Mouse (Mus musculus): ENCODE measurements around the gene Lrrc8c. TPM values are rescaled to one million over a fixed set of nuclear protein-coding genes. Genes with fewer than 3 reads are reported as not detected.

Gene Lrrc8c
- polyA plus RNA-seq, 1 experiment = 9.2 TPM

DNA sequence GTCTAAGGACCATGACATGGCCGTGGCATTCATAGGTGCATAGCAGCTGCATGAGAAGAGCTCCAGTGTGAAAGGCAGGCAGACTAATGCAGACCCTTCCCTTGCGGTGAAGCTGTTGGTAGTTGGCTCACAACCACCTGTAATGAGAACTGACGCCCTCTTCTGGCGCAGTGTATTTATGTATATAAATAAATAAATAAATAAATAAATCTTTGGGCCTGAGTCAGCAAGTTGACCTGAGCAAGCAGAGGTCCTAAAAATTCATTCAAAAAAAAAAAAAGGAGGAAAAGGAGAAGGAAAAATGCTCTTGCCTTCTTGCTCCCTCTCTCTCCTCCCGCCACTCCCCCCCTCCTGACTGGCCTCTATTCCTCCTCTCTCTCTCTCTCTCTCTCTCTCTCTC lies 81.8 kb downstream of the Lrrc8c start:
- WGBS = 79% methylated on average over 4 of the region's 5 CpGs
- H3K4me3 ChIP-seq (replicated peaks; ENCODE audit: control insufficient read depth, low read depth, low read length) = no peak overlapping the region
- TF ChIP-seq CTCF (IDR thresholded peaks at IDR 0.05; ENCODE audit: control insufficient read depth, insufficient read depth, low read length) = no peak
- no peak for TF ChIP-seq POLR2A (IDR thresholded peaks at IDR 0.05; ENCODE audit: borderline replicate concordance, control insufficient read depth, low read depth, low read length)
- H3K4me1 ChIP-seq (ENCODE audit: control insufficient read depth, insufficient read depth, low read length) = no peaks in the 10 kb centered on the region; the same call in 1 of the 2 replicates
- no peak overlapping the region for H3K27ac ChIP-seq (ENCODE audit: control insufficient read depth, insufficient read depth, low read depth, low read length, poor library complexity)

DNA sequence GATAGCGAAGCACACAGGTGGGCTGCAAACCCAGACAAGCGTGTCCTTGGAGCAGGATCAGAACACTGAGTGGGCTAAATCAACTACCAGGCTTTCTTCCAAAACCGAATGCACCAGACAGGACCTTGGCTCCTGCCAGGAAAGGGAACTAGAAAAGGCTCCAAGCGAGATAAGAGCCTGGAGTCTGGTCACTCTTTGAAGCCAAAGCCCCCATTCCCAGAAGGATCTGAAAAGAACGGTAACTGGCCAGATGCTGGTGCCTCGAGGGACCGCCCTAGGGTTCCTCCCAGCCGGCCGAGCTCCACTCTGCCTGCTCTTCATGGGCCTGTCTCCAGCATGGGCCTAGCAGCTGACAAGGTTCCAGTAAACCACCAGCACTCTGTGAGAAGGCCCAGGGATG lies 83.4 kb downstream of the Lrrc8c start:
- no peak for TF ChIP-seq POLR2A (IDR thresholded peaks at IDR 0.05; ENCODE audit: borderline replicate concordance, control insufficient read depth, low read depth, low read length)
- TF ChIP-seq CTCF (IDR thresholded peaks at IDR 0.05; ENCODE audit: control insufficient read depth, insufficient read depth, low read length) = no peak
- H3K4me3 ChIP-seq (replicated peaks; ENCODE audit: control insufficient read depth, low read depth, low read length) = no peak overlapping the region
- H3K4me1 ChIP-seq (ENCODE audit: control insufficient read depth, insufficient read depth, low read length) = no peaks in the 10 kb centered on the region; the same call in 1 of the 2 replicates
- no peak overlapping the region for H3K27ac ChIP-seq (ENCODE audit: control insufficient read depth, insufficient read depth, low read depth, low read length, poor library complexity)
- WGBS = 89% methylated on average over 9 of the region's 9 CpGs

DNA sequence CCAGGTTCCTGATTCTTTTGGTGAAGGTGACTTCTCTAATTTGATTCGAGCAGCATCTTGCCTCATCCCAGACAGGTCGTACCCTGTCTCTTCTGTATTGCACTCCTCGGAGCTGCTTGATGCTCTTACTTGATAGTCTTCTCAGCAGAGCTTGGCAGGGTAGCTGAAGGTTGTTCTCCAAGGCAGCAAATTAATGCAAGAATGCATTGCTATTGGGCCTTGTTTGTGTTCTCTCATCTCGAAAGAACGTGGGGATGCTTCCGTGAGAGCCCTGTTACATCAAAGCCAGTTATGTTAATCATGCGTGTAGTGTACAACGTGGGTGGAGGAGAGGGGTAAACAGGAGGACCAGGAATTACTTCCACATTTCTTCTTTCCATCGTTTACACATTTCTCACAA lies 86.5 kb downstream of the Lrrc8c start:
- Histone ChIP-seq H3K4me3 (replicated peaks; ENCODE audit: control insufficient read depth, low read depth, low read length) (no peak overlapping the region), H3K4me1 (ENCODE audit: control insufficient read depth, insufficient read depth, low read length) (no peaks in the 10 kb centered on the region), H3K27ac (ENCODE audit: control insufficient read depth, insufficient read depth, low read depth, low read length, poor library complexity) (no peak overlapping the region)
- WGBS = 82% methylated on average over 9 of the region's 9 CpGs
- TF ChIP-seq CTCF (IDR thresholded peaks at IDR 0.05; ENCODE audit: control insufficient read depth, insufficient read depth, low read length) (no peak), POLR2A (IDR thresholded peaks at IDR 0.05; ENCODE audit: borderline replicate concordance, control insufficient read depth, low read depth, low read length) (no peak)

DNA sequence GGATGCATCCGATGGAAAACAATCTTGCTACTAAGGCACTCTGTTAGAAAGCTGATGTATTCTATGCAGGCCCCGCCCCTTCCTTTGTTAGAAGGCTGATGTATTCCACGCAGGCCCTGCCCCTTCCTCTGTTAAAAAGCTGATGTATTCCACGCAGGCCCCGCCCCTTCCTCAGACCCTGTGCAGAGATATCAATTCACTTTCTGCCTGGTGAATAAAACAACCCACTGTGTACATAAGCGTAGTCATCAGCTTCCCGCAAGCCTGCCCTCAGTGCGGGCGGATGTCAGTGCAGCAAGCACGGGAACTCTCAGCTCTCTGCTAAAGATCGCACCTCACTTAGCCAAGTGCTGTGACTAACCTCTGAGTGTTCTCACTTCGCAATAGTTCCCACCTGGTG lies 90.5 kb downstream of the Lrrc8c start:
- 89% methylated on average over 12 of the region's 12 CpGs for WGBS
- no peak for TF ChIP-seq POLR2A (IDR thresholded peaks at IDR 0.05; ENCODE audit: borderline replicate concordance, control insufficient read depth, low read depth, low read length)
- no peak for TF ChIP-seq CTCF (IDR thresholded peaks at IDR 0.05; ENCODE audit: control insufficient read depth, insufficient read depth, low read length)

DNA sequence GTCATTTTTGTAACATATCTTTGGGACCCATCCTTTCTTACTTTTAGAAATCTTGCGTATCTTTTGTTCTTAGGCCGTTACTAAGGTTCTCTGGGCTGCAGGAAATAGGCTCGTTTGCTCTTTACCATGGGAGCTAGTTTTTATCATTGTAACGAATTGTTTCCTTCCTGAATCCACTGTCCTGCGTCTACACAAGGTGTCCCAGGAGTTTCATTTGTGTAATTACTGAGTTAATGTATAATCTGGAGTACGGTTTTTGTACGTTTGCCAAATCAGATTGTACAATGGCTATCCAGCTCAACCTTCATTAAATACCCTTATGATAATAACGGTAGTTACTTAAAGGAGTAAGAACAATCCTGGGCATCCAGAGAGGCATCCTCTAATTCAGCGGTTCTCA lies 93.8 kb downstream of the Lrrc8c start:
- 56% methylated on average over 9 of the region's 9 CpGs for WGBS
- H3K27ac ChIP-seq (ENCODE audit: control insufficient read depth, insufficient read depth, low read depth, low read length, poor library complexity) = no peak overlapping the region
- H3K4me3 ChIP-seq (replicated peaks; ENCODE audit: control insufficient read depth, low read depth, low read length) = no peak overlapping the region
- TF ChIP-seq POLR2A (IDR thresholded peaks at IDR 0.05; ENCODE audit: borderline replicate concordance, control insufficient read depth, low read depth, low read length) (no peak), CTCF (IDR thresholded peaks at IDR 0.05; ENCODE audit: control insufficient read depth, insufficient read depth, low read length) (no peak)
- H3K4me1 ChIP-seq (ENCODE audit: control insufficient read depth, insufficient read depth, low read length) = no peaks in the 10 kb centered on the region; the same call in 1 of the 2 replicates

More for the DNA sequence above, 90.5 kb downstream of the Lrrc8c start:
- H3K4me3 ChIP-seq (replicated peaks; ENCODE audit: control insufficient read depth, low read depth, low read length) = no peak overlapping the region
- H3K4me1 ChIP-seq (ENCODE audit: control insufficient read depth, insufficient read depth, low read length) = no peaks in the 10 kb centered on the region; the same call in 1 of the 2 replicates
- no peak overlapping the region for H3K27ac ChIP-seq (ENCODE audit: control insufficient read depth, insufficient read depth, low read depth, low read length, poor library complexity)

DNA sequence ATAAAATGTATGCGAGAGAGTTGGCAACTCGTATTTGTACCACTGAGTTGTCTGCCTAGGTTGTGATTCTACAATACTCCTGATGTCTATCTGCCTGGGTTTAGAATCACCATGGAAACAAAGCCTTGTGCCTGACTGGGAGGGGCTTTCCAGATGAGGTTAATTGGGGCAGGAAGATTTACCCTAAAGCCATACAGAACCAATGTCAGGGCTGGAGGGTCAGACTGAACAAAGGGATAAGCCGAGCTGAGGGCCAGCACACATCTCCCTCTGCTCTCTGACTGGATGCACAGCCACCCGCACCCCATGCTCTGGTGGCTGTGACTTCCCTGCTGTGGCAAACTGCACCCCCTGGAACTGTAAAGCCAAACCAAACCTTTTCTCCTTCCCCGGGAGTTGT lies 94.8 kb downstream of the Lrrc8c start:
- no peak overlapping the region for H3K27ac ChIP-seq (ENCODE audit: control insufficient read depth, insufficient read depth, low read depth, low read length, poor library complexity)
- H3K4me3 ChIP-seq (replicated peaks; ENCODE audit: control insufficient read depth, low read depth, low read length) = no peak overlapping the region
- H3K4me1 ChIP-seq (ENCODE audit: control insufficient read depth, insufficient read depth, low read length) = no peaks in the 10 kb centered on the region; the same call in 1 of the 2 replicates
- WGBS = 79% methylated on average over 5 of the region's 5 CpGs
- TF ChIP-seq POLR2A (IDR thresholded peaks at IDR 0.05; ENCODE audit: borderline replicate concordance, control insufficient read depth, low read depth, low read length) = no peak

DNA sequence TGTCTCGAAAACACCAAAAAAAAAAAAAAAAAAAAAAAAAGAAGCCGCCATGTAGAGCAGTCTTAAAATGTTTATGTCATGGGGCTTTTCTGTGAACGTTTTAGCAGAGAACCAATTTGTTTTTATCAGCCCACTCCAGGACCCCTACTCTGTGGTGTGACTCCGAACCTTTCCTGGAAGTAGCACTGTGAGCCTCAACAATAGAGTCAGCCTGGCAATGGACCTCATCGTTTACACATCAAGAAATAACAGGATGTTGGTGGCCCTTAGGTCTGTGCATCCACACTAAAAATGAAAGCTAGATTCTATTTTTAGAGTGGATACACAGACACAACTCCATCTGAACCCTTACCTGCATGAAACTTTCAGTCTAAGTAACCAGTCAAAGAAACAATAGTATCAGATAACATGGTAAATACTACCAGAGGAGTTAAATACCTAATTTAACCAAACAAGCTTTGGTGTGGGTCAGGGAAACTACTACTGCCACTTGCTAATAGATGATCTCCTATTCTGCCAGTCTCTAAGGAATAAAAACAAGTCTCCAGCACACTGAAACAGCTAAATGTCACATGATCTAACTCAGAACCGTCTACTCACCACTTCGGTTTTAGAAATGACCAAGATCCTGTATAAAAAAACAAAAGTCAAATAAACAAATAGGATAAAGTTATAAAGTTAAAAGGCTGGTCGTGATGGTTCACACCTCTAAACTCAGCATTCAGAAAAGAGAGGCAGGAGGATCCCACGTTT lies 95.7 kb downstream of the Lrrc8c start:
- Histone ChIP-seq H3K4me3 (replicated peaks; ENCODE audit: control insufficient read depth, low read depth, low read length) (no peak overlapping the region), H3K4me1 (ENCODE audit: control insufficient read depth, insufficient read depth, low read length) (no peaks in the 10 kb centered on the region; the same call in 1 of the 2 replicates), H3K27ac (ENCODE audit: control insufficient read depth, insufficient read depth, low read depth, low read length, poor library complexity) (no peak overlapping the region)
- TF ChIP-seq POLR2A (IDR thresholded peaks at IDR 0.05; ENCODE audit: borderline replicate concordance, control insufficient read depth, low read depth, low read length) = no peak
- no peak for TF ChIP-seq CTCF (IDR thresholded peaks at IDR 0.05; ENCODE audit: control insufficient read depth, insufficient read depth, low read length)
- WGBS = 49% methylated on average over 9 of the region's 9 CpGs

DNA sequence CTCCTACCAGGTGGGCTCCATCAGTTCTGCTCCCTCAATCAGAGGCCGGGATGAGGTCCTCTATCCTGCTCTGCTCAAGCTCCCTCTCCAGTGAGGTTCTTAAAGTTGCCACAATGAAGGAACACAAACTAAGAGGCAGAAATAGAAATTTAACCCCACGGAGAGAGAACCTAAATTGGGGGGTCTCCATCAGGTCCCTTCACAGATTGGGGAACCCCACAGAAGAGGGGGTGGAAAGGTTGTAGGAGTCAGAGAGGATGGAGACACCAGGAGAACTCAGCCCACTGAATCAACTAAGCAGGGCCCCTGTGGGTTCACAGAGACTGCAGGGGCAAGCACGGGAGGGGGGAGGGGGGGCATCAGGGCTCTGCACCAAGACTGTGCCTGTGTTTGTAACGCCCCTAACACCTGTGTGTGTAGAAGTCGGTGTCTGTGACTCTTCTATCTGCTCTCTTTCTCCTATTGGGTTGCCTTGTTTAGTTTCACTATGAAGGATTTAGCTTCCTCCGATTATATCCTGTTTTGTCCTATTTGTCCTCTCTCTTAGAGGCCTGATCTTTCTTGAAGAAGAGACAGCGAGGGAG lies 96.8 kb downstream of the Lrrc8c start:
- WGBS = 59% methylated on average over 7 of the region's 7 CpGs
- no peak for TF ChIP-seq POLR2A (IDR thresholded peaks at IDR 0.05; ENCODE audit: borderline replicate concordance, control insufficient read depth, low read depth, low read length)
- no peak for TF ChIP-seq CTCF (IDR thresholded peaks at IDR 0.05; ENCODE audit: control insufficient read depth, insufficient read depth, low read length)
- no peaks in the 10 kb centered on the region; the same call in 1 of the 2 replicates for H3K4me1 ChIP-seq (ENCODE audit: control insufficient read depth, insufficient read depth, low read length)
- no peak overlapping the region for H3K4me3 ChIP-seq (replicated peaks; ENCODE audit: control insufficient read depth, low read depth, low read length)
- H3K27ac ChIP-seq (ENCODE audit: control insufficient read depth, insufficient read depth, low read depth, low read length, poor library complexity) = no peak overlapping the region

Measured in bone marrow, adult 2 months (tissue).